Mouse (Mus musculus): ENCODE data around the gene Itga9. TPM values are rescaled to one million over a fixed set of nuclear protein-coding genes. Genes with fewer than 3 reads are reported as not detected.

Gene Itga9
- polyA plus RNA-seq, 1 experiment from 2014 or later: 2.4 TPM

DNA sequence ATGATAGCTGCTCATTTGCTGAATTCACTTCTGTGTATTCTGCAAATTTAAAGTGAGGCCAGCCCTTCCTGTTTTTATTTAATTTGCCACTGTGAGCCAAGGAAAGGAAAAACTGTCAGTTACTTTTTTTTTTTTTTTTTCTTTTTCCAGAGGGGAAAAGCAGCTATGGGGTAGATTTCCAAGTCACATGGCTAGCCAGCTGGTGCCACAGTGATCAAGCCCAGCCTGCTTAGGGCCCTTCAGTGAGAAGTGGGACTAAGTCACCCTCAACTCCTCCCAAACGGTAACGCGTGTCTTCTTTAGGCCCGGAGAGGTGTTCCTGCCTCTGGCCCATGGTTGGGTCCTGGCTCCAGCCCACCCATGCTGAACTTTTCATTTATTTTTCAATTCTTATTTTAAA, 156.7 kb downstream of the Itga9 start:
- DNase-seq (no peak), ATAC-seq (ENCODE audit: low FRiP score, low TSS enrichment) (no peak)
- Histone ChIP-seq H3K4me3 (replicated peaks; ENCODE audit: low read depth, low read length) (no peak overlapping the region), H3K9ac (replicated peaks; ENCODE audit: low read length) (no peak overlapping the region), H3K4me2 (ENCODE audit: low read length) (no peak overlapping the region), H3K27ac (replicated peaks; ENCODE audit: low read depth, low read length) (no peak overlapping the region), H3K36me3 (ENCODE audit: control insufficient read depth, insufficient read depth, low read length) (no peaks in the 10 kb centered on the region), H3K9me3 (ENCODE audit: control insufficient read depth, low read length) (no peaks in the 10 kb centered on the region), H3K27me3 (ENCODE audit: control insufficient read depth, insufficient read depth, low read length) (no peaks in the 10 kb centered on the region), H3K4me1 (ENCODE audit: control insufficient read depth, insufficient read depth, low read length) (0 out of 2 replicates have a peak, but pooled peaks cover 3% of the 10 kb centered on the region)
- 80% methylated on average over 4 of the region's 4 CpGs for WGBS

DNA sequence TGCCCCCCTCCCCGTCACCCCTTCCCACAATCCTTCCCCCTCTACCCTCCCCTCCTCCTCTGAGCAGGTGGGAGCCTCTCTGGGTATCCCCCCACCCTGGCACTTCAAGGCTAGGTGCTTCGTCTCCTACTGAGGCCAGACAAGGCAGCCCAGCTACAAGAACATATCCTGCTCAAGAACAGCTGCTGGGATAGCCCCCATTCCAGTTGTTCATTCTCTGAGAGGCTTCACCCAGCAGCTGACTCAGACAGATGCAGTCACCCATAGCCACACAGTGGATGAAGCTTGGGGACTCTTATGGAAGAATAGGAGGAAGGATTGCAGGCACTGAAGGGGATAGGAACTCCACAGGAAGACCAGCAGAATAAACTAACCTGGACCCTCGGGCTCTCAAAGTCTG, 157.2 kb downstream of the Itga9 start:
- H3K9ac ChIP-seq (replicated peaks; ENCODE audit: low read length): no peak overlapping the region
- no peaks in the 10 kb centered on the region for H3K27me3 ChIP-seq (ENCODE audit: control insufficient read depth, insufficient read depth, low read length)
- H3K4me3 ChIP-seq (replicated peaks; ENCODE audit: low read depth, low read length): no peak overlapping the region
- DNase-seq: no peak
- ATAC-seq (ENCODE audit: low FRiP score, low TSS enrichment): no peak
- no peaks in the 10 kb centered on the region for H3K36me3 ChIP-seq (ENCODE audit: control insufficient read depth, insufficient read depth, low read length)
- 0 out of 2 replicates have a peak, but pooled peaks cover 3% of the 10 kb centered on the region for H3K4me1 ChIP-seq (ENCODE audit: control insufficient read depth, insufficient read depth, low read length)
- no peak overlapping the region for H3K27ac ChIP-seq (replicated peaks; ENCODE audit: low read depth, low read length)
- WGBS: 85% methylated on average over 3 of the region's 3 CpGs
- no peaks in the 10 kb centered on the region for H3K9me3 ChIP-seq (ENCODE audit: control insufficient read depth, low read length)
- H3K4me2 ChIP-seq (ENCODE audit: low read length): no peak overlapping the region

DNA sequence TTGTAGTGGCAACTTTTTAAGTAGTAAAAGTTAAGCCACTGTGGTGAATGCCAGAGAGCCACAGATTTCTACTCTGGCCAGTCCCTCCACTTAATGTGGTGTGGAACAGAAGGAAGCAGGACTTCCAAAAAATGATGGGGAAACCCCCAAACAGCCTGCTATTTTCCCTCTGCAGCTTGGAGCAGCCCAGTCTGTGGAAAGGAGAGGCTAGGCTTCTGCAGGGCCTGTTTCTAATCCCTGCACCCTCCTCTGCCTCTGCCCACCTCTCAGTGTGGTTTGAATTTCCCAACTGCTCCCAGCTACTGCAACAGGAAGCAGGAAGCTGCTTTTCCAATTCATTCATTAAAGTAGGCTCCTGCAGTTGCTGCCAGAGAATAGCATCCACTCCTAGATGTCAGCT, 158.6 kb downstream of the Itga9 start:
- Histone ChIP-seq H3K9ac (replicated peaks; ENCODE audit: low read length) (no peak overlapping the region), H3K4me3 (replicated peaks; ENCODE audit: low read depth, low read length) (no peak overlapping the region), H3K27ac (replicated peaks; ENCODE audit: low read depth, low read length) (no peak overlapping the region), H3K4me1 (ENCODE audit: control insufficient read depth, insufficient read depth, low read length) (0 out of 2 replicates have a peak, but pooled peaks cover 3% of the 10 kb centered on the region), H3K4me2 (ENCODE audit: low read length) (no peak overlapping the region), H3K36me3 (ENCODE audit: control insufficient read depth, insufficient read depth, low read length) (no peaks in the 10 kb centered on the region), H3K27me3 (ENCODE audit: control insufficient read depth, insufficient read depth, low read length) (no peaks in the 10 kb centered on the region), H3K9me3 (ENCODE audit: control insufficient read depth, low read length) (no peaks in the 10 kb centered on the region)
- no peak for ATAC-seq (ENCODE audit: low FRiP score, low TSS enrichment)
- no peak for DNase-seq

DNA sequence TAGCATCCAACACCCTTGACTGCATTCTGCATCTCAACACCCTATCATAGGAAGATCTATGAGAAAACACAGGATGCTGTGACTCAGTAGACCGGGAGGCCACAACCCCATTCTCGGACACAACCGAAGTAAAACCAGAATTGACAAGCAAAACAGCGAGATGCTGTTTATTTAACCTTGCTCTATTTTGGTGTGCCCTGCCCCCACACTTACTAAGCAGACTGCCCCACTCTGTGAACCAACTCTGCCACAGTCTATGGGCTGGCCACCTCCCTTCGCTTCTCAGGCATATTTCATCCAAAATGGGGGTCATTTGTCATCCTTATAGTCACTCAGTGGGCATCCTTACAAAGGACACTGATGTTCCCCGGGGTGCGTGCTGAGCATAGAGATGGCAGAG, 160.5 kb downstream of the Itga9 start:
- Histone ChIP-seq H3K4me2 (ENCODE audit: low read length) (no peak overlapping the region), H3K9me3 (ENCODE audit: control insufficient read depth, low read length) (no peaks in the 10 kb centered on the region), H3K4me3 (replicated peaks; ENCODE audit: low read depth, low read length) (no peak overlapping the region), H3K27ac (replicated peaks; ENCODE audit: low read depth, low read length) (no peak overlapping the region), H3K27me3 (ENCODE audit: control insufficient read depth, insufficient read depth, low read length) (no peaks in the 10 kb centered on the region), H3K4me1 (ENCODE audit: control insufficient read depth, insufficient read depth, low read length) (0 out of 2 replicates have a peak, but pooled peaks cover 3% of the 10 kb centered on the region), H3K36me3 (ENCODE audit: control insufficient read depth, insufficient read depth, low read length) (no peaks in the 10 kb centered on the region), H3K9ac (replicated peaks; ENCODE audit: low read length) (no peak overlapping the region)
- DNase-seq (no peak), ATAC-seq (ENCODE audit: low FRiP score, low TSS enrichment) (no peak)
- WGBS: 91% methylated on average over 7 of the region's 7 CpGs

DNA sequence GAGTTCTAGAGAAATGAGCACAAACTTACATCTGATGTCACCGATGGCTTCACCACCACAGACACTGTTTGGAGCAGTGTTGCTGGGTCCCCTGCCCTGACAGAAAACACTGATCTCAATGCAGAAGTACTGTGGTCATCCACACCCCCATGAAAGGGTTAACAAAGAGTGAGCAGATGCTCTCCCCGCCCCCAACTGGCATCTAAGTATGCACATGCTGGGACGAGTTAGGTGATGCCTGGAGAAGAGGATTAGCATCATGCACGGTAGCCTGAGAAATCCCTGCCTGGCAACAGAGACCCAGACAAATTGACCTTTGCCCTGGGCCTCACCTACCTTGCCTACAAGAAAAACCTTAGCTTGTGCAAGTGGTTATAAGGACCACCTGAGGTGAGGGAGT, 162.1 kb downstream of the Itga9 start:
- no peak for DNase-seq
- Histone ChIP-seq H3K27me3 (ENCODE audit: control insufficient read depth, insufficient read depth, low read length) (no peaks in the 10 kb centered on the region), H3K4me1 (ENCODE audit: control insufficient read depth, insufficient read depth, low read length) (no peaks in the 10 kb centered on the region), H3K27ac (replicated peaks; ENCODE audit: low read depth, low read length) (no peak overlapping the region), H3K4me2 (ENCODE audit: low read length) (no peak overlapping the region), H3K36me3 (ENCODE audit: control insufficient read depth, insufficient read depth, low read length) (no peaks in the 10 kb centered on the region), H3K9me3 (ENCODE audit: control insufficient read depth, low read length) (no peaks in the 10 kb centered on the region), H3K4me3 (replicated peaks; ENCODE audit: low read depth, low read length) (no peak overlapping the region), H3K9ac (replicated peaks; ENCODE audit: low read length) (no peak overlapping the region)
- 33% methylated on average over 4 of the region's 4 CpGs for WGBS
- no peak for ATAC-seq (ENCODE audit: low FRiP score, low TSS enrichment)

DNA sequence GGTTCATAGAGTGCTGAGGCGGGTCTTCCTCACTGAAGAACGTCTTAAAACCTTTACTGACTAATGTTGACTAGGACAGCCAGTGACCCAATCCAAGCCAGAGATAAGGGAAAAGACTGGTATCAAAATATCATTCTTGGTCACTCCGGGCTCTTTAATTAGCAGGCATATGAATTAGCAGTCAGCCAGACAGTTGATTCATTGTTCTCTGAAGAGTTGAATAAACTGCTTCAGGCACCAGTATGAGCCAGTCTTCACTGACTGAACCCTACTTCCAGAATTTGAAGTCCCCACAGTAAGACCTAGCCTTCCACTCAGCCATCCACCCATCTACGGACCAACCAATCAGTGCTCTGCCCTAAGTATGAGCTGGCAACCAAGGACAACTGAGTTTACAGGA, 163.9 kb downstream of the Itga9 start:
- WGBS: 85% methylated on average over 4 of the region's 4 CpGs
- no peaks in the 10 kb centered on the region for H3K9me3 ChIP-seq (ENCODE audit: control insufficient read depth, low read length)
- H3K4me2 ChIP-seq (ENCODE audit: low read length): no peak overlapping the region
- H3K9ac ChIP-seq (replicated peaks; ENCODE audit: low read length): no peak overlapping the region
- H3K36me3 ChIP-seq (ENCODE audit: control insufficient read depth, insufficient read depth, low read length): no peaks in the 10 kb centered on the region
- no peaks in the 10 kb centered on the region for H3K27me3 ChIP-seq (ENCODE audit: control insufficient read depth, insufficient read depth, low read length)
- no peaks in the 10 kb centered on the region for H3K4me1 ChIP-seq (ENCODE audit: control insufficient read depth, insufficient read depth, low read length)
- no peak overlapping the region for H3K27ac ChIP-seq (replicated peaks; ENCODE audit: low read depth, low read length)
- DNase-seq (no peak), ATAC-seq (ENCODE audit: low FRiP score, low TSS enrichment) (no peak)
- no peak overlapping the region for H3K4me3 ChIP-seq (replicated peaks; ENCODE audit: low read depth, low read length)

DNA sequence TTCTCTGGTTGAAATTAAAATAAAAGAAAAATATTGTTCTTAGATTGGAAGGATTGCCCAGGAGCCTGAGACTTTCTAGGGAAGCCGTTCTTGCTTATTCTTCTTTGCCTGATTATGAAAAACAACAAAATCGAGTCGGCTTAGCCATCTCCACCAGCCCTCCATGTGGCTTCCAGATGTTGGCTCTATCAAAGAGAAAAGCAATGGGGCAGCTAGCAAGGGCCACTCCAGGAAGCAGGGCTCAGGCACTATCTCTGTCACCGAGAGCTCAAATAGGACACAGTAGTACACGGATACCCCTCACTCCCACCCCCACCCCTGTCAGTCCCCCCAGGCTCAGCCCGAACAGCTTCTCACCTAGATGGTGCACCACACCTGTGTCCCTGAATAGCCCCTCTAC, 168.2 kb downstream of the Itga9 start:
- no peak overlapping the region for H3K4me3 ChIP-seq (replicated peaks; ENCODE audit: low read depth, low read length)
- WGBS: 88% methylated on average over 6 of the region's 6 CpGs
- no peak overlapping the region for H3K27ac ChIP-seq (replicated peaks; ENCODE audit: low read depth, low read length)
- no peaks in the 10 kb centered on the region for H3K9me3 ChIP-seq (ENCODE audit: control insufficient read depth, low read length)
- DNase-seq (no peak), ATAC-seq (ENCODE audit: low FRiP score, low TSS enrichment) (no peak)
- no peak overlapping the region for H3K4me2 ChIP-seq (ENCODE audit: low read length)
- H3K27me3 ChIP-seq (ENCODE audit: control insufficient read depth, insufficient read depth, low read length): no peaks in the 10 kb centered on the region
- H3K9ac ChIP-seq (replicated peaks; ENCODE audit: low read length): no peak overlapping the region
- no peaks in the 10 kb centered on the region for H3K4me1 ChIP-seq (ENCODE audit: control insufficient read depth, insufficient read depth, low read length)
- no peaks in the 10 kb centered on the region for H3K36me3 ChIP-seq (ENCODE audit: control insufficient read depth, insufficient read depth, low read length)

DNA sequence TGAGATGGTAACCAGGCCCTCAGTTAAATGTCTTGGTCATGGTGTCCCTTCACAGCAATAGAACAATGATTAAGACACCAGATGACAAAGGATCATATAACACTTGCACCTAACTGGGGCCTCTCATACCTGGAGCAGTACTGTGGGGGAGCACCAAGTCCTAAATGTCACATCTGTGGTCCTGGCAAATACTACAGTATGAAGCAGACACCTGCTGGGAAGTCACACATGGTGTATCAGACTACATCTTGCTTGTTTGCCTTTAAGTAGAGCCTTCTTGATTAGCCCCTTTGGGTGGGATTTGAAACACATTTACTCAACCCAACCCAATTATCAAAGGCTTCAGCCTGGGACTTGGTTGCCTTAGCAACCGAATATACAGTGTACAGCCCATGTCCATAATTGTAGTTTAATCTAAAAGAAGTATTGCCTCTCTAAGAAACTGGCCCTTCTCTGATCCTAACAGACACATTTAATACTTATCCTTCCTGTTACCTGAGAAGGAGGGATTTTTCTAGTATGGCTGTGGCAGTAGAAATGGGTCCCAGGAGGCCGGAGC, 170.5 kb downstream of the Itga9 start:
- no peak overlapping the region for H3K27ac ChIP-seq (replicated peaks; ENCODE audit: low read depth, low read length)
- DNase-seq (peak; percentile 40), ATAC-seq (ENCODE audit: low FRiP score, low TSS enrichment) (no peak)
- H3K9ac ChIP-seq (replicated peaks; ENCODE audit: low read length): no peak overlapping the region
- no peak overlapping the region for H3K4me2 ChIP-seq (ENCODE audit: low read length)
- no peak overlapping the region for H3K4me3 ChIP-seq (replicated peaks; ENCODE audit: low read depth, low read length)
- H3K4me1 ChIP-seq (ENCODE audit: control insufficient read depth, insufficient read depth, low read length): no peaks in the 10 kb centered on the region
- 90% methylated on average over 2 of the region's 2 CpGs for WGBS
- H3K36me3 ChIP-seq (ENCODE audit: control insufficient read depth, insufficient read depth, low read length): no peaks in the 10 kb centered on the region
- no peaks in the 10 kb centered on the region for H3K9me3 ChIP-seq (ENCODE audit: control insufficient read depth, low read length)
- H3K27me3 ChIP-seq (ENCODE audit: control insufficient read depth, insufficient read depth, low read length): no peaks in the 10 kb centered on the region

DNA sequence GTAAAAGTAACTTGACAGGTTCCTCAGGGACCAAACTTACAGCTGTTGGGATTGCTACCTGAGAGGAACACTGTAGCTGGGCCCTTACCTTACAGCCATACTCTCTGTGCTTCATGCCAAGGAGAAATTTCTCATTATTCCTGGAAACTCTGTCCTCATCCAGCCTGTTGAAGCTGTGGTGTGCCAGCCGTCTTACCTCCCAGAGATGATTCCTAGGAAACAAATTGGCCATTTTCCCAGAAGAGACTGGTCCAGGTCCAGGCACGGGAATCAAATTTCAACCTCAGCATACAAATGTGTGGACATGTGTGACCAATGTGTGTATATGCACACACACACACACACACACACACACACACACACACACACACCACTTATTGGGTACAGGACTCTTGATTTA, 172.1 kb downstream of the Itga9 start:
- no peak for ATAC-seq (ENCODE audit: low FRiP score, low TSS enrichment)
- H3K4me3 ChIP-seq (replicated peaks; ENCODE audit: low read depth, low read length): no peak overlapping the region
- H3K9ac ChIP-seq (replicated peaks; ENCODE audit: low read length): no peak overlapping the region
- H3K36me3 ChIP-seq (ENCODE audit: control insufficient read depth, insufficient read depth, low read length): no peaks in the 10 kb centered on the region
- no peaks in the 10 kb centered on the region for H3K9me3 ChIP-seq (ENCODE audit: control insufficient read depth, low read length)
- H3K27ac ChIP-seq (replicated peaks; ENCODE audit: low read depth, low read length): no peak overlapping the region
- no peaks in the 10 kb centered on the region for H3K4me1 ChIP-seq (ENCODE audit: control insufficient read depth, insufficient read depth, low read length)
- WGBS: 63% methylated on average over 2 of the region's 2 CpGs
- no peak overlapping the region for H3K4me2 ChIP-seq (ENCODE audit: low read length)
- H3K27me3 ChIP-seq (ENCODE audit: control insufficient read depth, insufficient read depth, low read length): no peaks in the 10 kb centered on the region
- no peak for DNase-seq
